Comparison of ENCODE assay signal across 21 mouse cellular contexts in the genomic region with DNA sequence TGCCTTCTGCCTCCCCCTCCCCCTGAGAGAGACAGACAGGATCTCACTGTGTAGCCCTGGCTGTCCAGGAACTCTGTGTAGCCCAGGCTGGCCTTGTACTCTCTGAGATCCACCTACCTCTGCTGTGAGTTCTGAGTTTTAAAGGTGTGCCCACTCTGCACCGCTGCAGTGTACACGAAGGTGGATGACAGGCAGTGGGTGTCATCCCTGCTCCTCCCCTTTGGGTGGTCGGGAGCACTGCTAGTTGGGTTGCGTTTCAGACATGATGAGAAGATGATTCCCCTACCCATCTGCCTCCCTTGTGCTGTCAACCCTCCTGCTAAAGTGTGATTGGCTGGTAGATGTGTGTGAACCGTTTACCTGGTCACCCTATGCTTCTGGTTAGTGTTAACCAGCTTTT. TPM values are rescaled to one million over a fixed set of nuclear protein-coding genes. Genes with fewer than 3 reads are reported as not detected.
"Had no signal": no experiment of that assay in that cellular context is flagged by ENCODE, and none has a peak within 500 bp of the region (broad histone marks: within the 10 kb centered on the region; RNA-seq: fewer than 3 reads in every experiment).

No protein-coding gene starts in this region.

- H3K4me3 ChIP-seq: lung, embryonic 15.5 days; midbrain, embryonic 13.5 days; midbrain, embryonic 15.5 days; neural tube, embryonic 12.5 days; stomach, embryonic 15.5 days had no signal

- H3K27me3 ChIP-seq: lung, embryonic 15.5 days; stomach, embryonic 15.5 days had no signal

- H3K4me2 ChIP-seq: lung, embryonic 15.5 days; midbrain, embryonic 11.5 days; midbrain, embryonic 13.5 days; midbrain, embryonic 15.5 days; neural tube, embryonic 12.5 days; stomach, embryonic 15.5 days had no signal

- H3K27ac ChIP-seq: lung, embryonic 15.5 days; macrophage; midbrain, embryonic 13.5 days; midbrain, embryonic 15.5 days; neural tube, embryonic 12.5 days; stomach, embryonic 15.5 days; stomach, postnatal 0 days had no signal

- DNase-seq: lung, adult 2 months; right cerebral cortex, postnatal 14 days; thymus, adult 2 months; thymus, postnatal 25 days; thymus, postnatal 4 days had no signal

- H3K36me3 ChIP-seq: midbrain, embryonic 15.5 days had no signal

- H3K9ac ChIP-seq: lung, embryonic 15.5 days; midbrain, embryonic 13.5 days; midbrain, embryonic 15.5 days; neural tube, embryonic 12.5 days; stomach, embryonic 15.5 days had no signal

- H3K9me3 ChIP-seq: midbrain, embryonic 13.5 days; midbrain, embryonic 15.5 days; neural tube, embryonic 12.5 days; stomach, embryonic 15.5 days had no signal

- ATAC-seq: lung, postnatal 0 days; midbrain, embryonic 13.5 days; midbrain, embryonic 15.5 days had no signal

RNA-seq across cellular contexts. Expression of a gene that starts 34.6 kb away (rescaled TPM):
- total RNA-seq: megakaryocyte progenitor cell, adult 5-6 weeks; midbrain, postnatal 0 days; monocyte, adult 5-6 weeks; neutrophil, adult 5-6 weeks had no signal
- polyA plus RNA-seq: lung, adult 2 months; lung, embryonic 15.5 days; lung, postnatal 0 days; macrophage; midbrain, embryonic 11.5 days; midbrain, embryonic 13.5 days; midbrain, embryonic 15.5 days; midbrain, postnatal 0 days; neural tube, embryonic 12.5 days; neural tube, embryonic 14.5 days; spleen, adult 2 months; urinary bladder, adult 2 months had no signal
